Mouse (Mus musculus) layer of hippocampus, adult 9-10 months (tissue): ENCODE results near the gene Ugt1a5.
A peak's percentile ranks its signal among the peaks of the same experiment; 100 is the strongest.
"Not testable (repeated sequence)": the region's sequence is repeated elsewhere in the genome, so short reads cannot be mapped to it uniquely, and the experiment has no call there.

ENCODE experiments used
- DNase-seq: peaks from one replicate; pipeline ENCODE4 v3.0.0; 2022; ENCODE audit warnings: low spot score

Gene Ugt1a5

GRCm38 (mm10) chr1:88165711-88166110 is at the start of gene Ugt1a5:
Ugt1a5 (plus strand) TSS chr1:88166012.
- no peak for DNase-seq

- DNase-seq: not testable (repeated sequence)
Measured at GRCm38 (mm10) chr1:88120550-88120949, 45.3 kb upstream of the Ugt1a5 start.

GRCm38 (mm10) chr1:88121521-88121920 is 44.3 kb upstream of the Ugt1a5 start:
- DNase-seq: not testable (repeated sequence)

- DNase-seq: not testable (repeated sequence)
Measured at GRCm38 (mm10) chr1:88125827-88126360, 39.9 kb upstream of the Ugt1a5 start.

- not testable (repeated sequence) for DNase-seq
Measured at GRCm38 (mm10) chr1:88129091-88129490, 36.7 kb upstream of the Ugt1a5 start.

- DNase-seq: not testable (repeated sequence)
Measured at GRCm38 (mm10) chr1:88130223-88130622, 35.6 kb upstream of the Ugt1a5 start.

GRCm38 (mm10) chr1:88133908-88134456 is 31.8 kb upstream of the Ugt1a5 start:
- DNase-seq: no peak

- DNase-seq: not testable (repeated sequence)
Measured at GRCm38 (mm10) chr1:88134457-88135011, 31.3 kb upstream of the Ugt1a5 start, which contains the start of gene Ugt1a6a. Ugt1a6a (plus strand) TSS chr1:88134809.

- DNase-seq: not testable (repeated sequence)
Measured at GRCm38 (mm10) chr1:88135229-88135904, 30.4 kb upstream of the Ugt1a5 start.

- no peak for DNase-seq
Measured at GRCm38 (mm10) chr1:88136646-88137045, 29.2 kb upstream of the Ugt1a5 start.

- DNase-seq: no peak
Measured at GRCm38 (mm10) chr1:88137264-88137663, 28.5 kb upstream of the Ugt1a5 start.

- DNase-seq: no peak
Measured at GRCm38 (mm10) chr1:88138145-88138544, 27.7 kb upstream of the Ugt1a5 start.

- DNase-seq: not testable (repeated sequence)
Measured at GRCm38 (mm10) chr1:88140492-88140891, 25.3 kb upstream of the Ugt1a5 start.

- DNase-seq: peak; percentile 17
Measured at GRCm38 (mm10) chr1:88143966-88144675, 21.7 kb upstream of the Ugt1a5 start.

GRCm38 (mm10) chr1:88145278-88145677 is 20.5 kb upstream of the Ugt1a5 start:
- DNase-seq: not testable (repeated sequence)

- not testable (repeated sequence) for DNase-seq
Measured at GRCm38 (mm10) chr1:88150133-88150532, 15.7 kb upstream of the Ugt1a5 start.

GRCm38 (mm10) chr1:88158430-88158829 is 7.4 kb upstream of the Ugt1a5 start:
- DNase-seq: no peak

- not testable (repeated sequence) for DNase-seq
Measured at GRCm38 (mm10) chr1:88172190-88172589, 6.4 kb downstream of the Ugt1a5 start.

- DNase-seq: no peak
Measured at GRCm38 (mm10) chr1:88179657-88180056, 13.8 kb downstream of the Ugt1a5 start.

GRCm38 (mm10) chr1:88186325-88186935 is 20.6 kb downstream of the Ugt1a5 start:
- no peak for DNase-seq

GRCm38 (mm10) chr1:88192136-88192535 is 26.3 kb downstream of the Ugt1a5 start:
- DNase-seq: no peak

- DNase-seq: no peak
Measured at GRCm38 (mm10) chr1:88195687-88196086, 29.9 kb downstream of the Ugt1a5 start.
